Mouse (Mus musculus) stomach, postnatal 0 days (tissue): ENCODE data around the gene Mrs2. TPM values are rescaled to one million over a fixed set of nuclear protein-coding genes. Genes with fewer than 3 reads are reported as not detected.
A peak's percentile ranks its signal among the peaks of the same experiment; 100 is the strongest.

Source experiments
- ATAC-seq: fragments of 200-750 bp; cut with Nextera tagmentation; 2 replicates; pipeline ENCODE4 v1.8.0; 2017; ENCODE audit not compliant: low FRiP score, low TSS enrichment
- DNase-seq: peaks from one replicate; pipeline ENCODE4 v3.0.0-alpha.2; 2016; ENCODE audit warnings: low spot score
- H3K27ac ChIP-seq: fragments of 300-500 bp; sonication (generic); replicated peaks from 2 replicates; pipeline ENCODE4 v1.5.1; 2014; ENCODE audit warnings: mild to moderate bottlenecking, control low read depth
- H3K27me3 ChIP-seq: fragments of 300-500 bp; sonication (generic); 2 replicates; pipeline ENCODE4 v1.6.1; 2014; ENCODE audit warnings: low read length; ENCODE audit not compliant: control insufficient read depth, insufficient read depth
- H3K36me3 ChIP-seq: fragments of 300-500 bp; sonication (generic); 2 replicates; pipeline ENCODE4 v1.6.1; 2014; ENCODE audit warnings: low read length, mixed read lengths; ENCODE audit not compliant: control insufficient read depth, insufficient read depth
- H3K4me1 ChIP-seq: fragments of 300-500 bp; sonication (generic); replicated peaks from 2 replicates; pipeline ENCODE4 v1.6.1; 2014; ENCODE audit warnings: antibody characterized with exemption; ENCODE audit not compliant: control insufficient read depth, insufficient read depth
- H3K4me2 ChIP-seq: fragments of 300-500 bp; sonication (generic); replicated peaks from 2 replicates; pipeline ENCODE4 v1.6.1; 2014; ENCODE audit warnings: low read depth, mild to moderate bottlenecking, control low read depth, moderate library complexity
- H3K4me3 ChIP-seq: fragments of 300-500 bp; sonication (generic); 2 replicates; pipeline ENCODE4 v1.5.1; 2014; ENCODE audit warnings: low read depth, low read length, control low read depth
- H3K9ac ChIP-seq: fragments of 300-500 bp; sonication (generic); 2 replicates; pipeline ENCODE4 v1.6.1; 2014; ENCODE audit warnings: mild to moderate bottlenecking, low read length, control low read depth, mixed read lengths
- H3K9me3 ChIP-seq: fragments of 300-500 bp; sonication (generic); 2 replicates; pipeline ENCODE4 v1.6.1; 2016; ENCODE audit warnings: low read length; ENCODE audit not compliant: control insufficient read depth
- CTCF ChIP-seq: IDR thresholded peaks from 2 replicates; pipeline ENCODE4 v1.5.1; 2016; ENCODE audit warnings: antibody characterized with exemption, low read depth, mild to moderate bottlenecking, moderate library complexity
- EP300 ChIP-seq: optimal IDR thresholded peaks from 2 replicates; pipeline ENCODE3; 2016; ENCODE audit warnings: antibody characterized with exemption
- WGBS: fragments of 180-500 bp; shearing (Covaris S2); extraction: QIAGEN DNeasy Blood & Tissue Kit; methylation state at CpG from one replicate; pipeline ENCODE4 v1.1.7; 2014; 5-methylcytosine and 5-hydroxymethylcytosine counted together
- polyA plus RNA-seq: library from polyadenylated mRNA; unstranded; fragments of >200 nt; fragmentation: Nextera tagmentation; extraction: Ambion mirVana; gene quantifications from 2 replicates; pipeline ENCODE4 v1.2.1, GENCODE M21; 2015

Gene Mrs2
- 13.9 and 16.4 TPM in 2 replicates for polyA plus RNA-seq

- Histone ChIP-seq H3K4me3 (peak within 1 kb of the TSS; percentile 97), H3K36me3 (no peaks in the 10 kb centered on the region), H3K9ac (peak within 1 kb of the TSS; percentile 89), H3K27me3 (no peaks in the 10 kb centered on the region), H3K4me2 (peak within 1 kb of the TSS; percentile 98), H3K27ac (peak within 1 kb of the TSS; percentile 80), H3K9me3 (no peaks in the 10 kb centered on the region), H3K4me1 (0 out of 2 replicates have a peak, but pooled peaks cover 4% of the 10 kb centered on the region)
- TF ChIP-seq EP300 (no peak), CTCF (no peak)
- ATAC-seq (peak; percentile 95), DNase-seq (peak; percentile 90)
- under 1% methylated on average over 73 of the region's 84 CpGs for WGBS
Measured at GRCm38 (mm10) chr13:25019793-25020539, at the start of gene Mrs2. Gene Mrs2, minus strand, starts transcription at chr13:25020379.

DNA sequence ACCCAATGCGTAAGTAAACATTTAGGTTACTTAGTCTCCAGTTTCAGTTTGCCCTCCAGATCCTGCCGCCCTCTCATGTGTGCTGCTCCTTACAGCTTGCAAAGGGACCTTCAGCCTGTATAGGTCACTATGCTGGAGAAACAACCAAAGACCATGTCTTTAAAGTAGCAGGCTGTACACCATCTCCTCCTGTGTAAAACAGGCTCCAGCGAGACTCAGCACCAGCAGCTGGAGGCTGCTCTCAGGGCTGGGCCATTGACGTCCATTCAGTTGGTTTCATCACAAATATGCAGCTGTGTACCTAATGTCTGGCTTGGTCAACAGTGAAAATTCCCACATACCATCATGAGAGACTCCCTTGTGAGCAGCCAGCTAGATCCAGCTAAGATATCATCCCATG lies 49.6 kb upstream of the Mrs2 start:
- no peak overlapping the region for H3K4me2 ChIP-seq
- no peak for ATAC-seq
- no peak overlapping the region for H3K4me3 ChIP-seq
- no peaks in the 10 kb centered on the region for H3K9me3 ChIP-seq
- H3K4me1 ChIP-seq = no peaks in the 10 kb centered on the region
- DNase-seq = no peak
- H3K36me3 ChIP-seq = no peaks in the 10 kb centered on the region
- no peak overlapping the region for H3K9ac ChIP-seq
- H3K27ac ChIP-seq = no peak overlapping the region
- H3K27me3 ChIP-seq = no peaks in the 10 kb centered on the region
- WGBS = 44% methylated on average over 4 of the region's 4 CpGs
- TF ChIP-seq EP300 (no peak), CTCF (no peak)

GRCm38 (mm10) chr13:25067183-25067582 lies 47.0 kb upstream of the Mrs2 start:
- Histone ChIP-seq H3K36me3 (no peaks in the 10 kb centered on the region), H3K27ac (no peak overlapping the region), H3K4me2 (no peak overlapping the region), H3K27me3 (no peaks in the 10 kb centered on the region), H3K9ac (no peak overlapping the region), H3K9me3 (no peaks in the 10 kb centered on the region), H3K4me3 (no peak overlapping the region), H3K4me1 (no peaks in the 10 kb centered on the region)
- ATAC-seq (no peak), DNase-seq (no peak)
- no peak for TF ChIP-seq EP300
- TF ChIP-seq CTCF = no peak
- WGBS = 67% methylated on average over 4 of the region's 4 CpGs

DNA sequence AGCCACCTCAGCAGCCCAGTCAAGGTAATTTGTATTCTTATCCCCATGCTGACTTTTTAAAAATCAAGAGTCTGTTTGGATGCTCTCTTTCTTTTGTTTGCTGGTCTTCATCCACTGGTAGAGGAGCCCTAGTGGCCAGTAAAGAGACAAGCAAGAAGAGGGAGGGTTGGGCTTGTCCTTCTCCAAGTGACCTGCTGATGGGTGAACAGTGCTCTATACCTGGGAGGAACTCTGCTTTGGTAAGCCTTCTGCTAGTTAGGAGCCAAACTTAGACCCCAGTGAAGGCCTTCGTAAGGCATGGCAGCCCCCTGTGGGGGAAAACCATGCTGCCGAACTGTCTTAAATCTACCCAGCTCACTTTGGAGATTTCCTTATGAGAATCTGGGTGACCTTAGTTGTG lies 46.5 kb upstream of the Mrs2 start:
- H3K27me3 ChIP-seq = no peaks in the 10 kb centered on the region
- H3K9ac ChIP-seq = no peak overlapping the region
- no peaks in the 10 kb centered on the region for H3K9me3 ChIP-seq
- no peak for DNase-seq
- H3K4me3 ChIP-seq = no peak overlapping the region
- no peak overlapping the region for H3K27ac ChIP-seq
- ATAC-seq = no peak
- no peaks in the 10 kb centered on the region for H3K4me1 ChIP-seq
- H3K4me2 ChIP-seq = no peak overlapping the region
- H3K36me3 ChIP-seq = no peaks in the 10 kb centered on the region
- no peak for TF ChIP-seq CTCF
- no peak for TF ChIP-seq EP300
- WGBS = 98% methylated on average over 2 of the region's 2 CpGs

DNA sequence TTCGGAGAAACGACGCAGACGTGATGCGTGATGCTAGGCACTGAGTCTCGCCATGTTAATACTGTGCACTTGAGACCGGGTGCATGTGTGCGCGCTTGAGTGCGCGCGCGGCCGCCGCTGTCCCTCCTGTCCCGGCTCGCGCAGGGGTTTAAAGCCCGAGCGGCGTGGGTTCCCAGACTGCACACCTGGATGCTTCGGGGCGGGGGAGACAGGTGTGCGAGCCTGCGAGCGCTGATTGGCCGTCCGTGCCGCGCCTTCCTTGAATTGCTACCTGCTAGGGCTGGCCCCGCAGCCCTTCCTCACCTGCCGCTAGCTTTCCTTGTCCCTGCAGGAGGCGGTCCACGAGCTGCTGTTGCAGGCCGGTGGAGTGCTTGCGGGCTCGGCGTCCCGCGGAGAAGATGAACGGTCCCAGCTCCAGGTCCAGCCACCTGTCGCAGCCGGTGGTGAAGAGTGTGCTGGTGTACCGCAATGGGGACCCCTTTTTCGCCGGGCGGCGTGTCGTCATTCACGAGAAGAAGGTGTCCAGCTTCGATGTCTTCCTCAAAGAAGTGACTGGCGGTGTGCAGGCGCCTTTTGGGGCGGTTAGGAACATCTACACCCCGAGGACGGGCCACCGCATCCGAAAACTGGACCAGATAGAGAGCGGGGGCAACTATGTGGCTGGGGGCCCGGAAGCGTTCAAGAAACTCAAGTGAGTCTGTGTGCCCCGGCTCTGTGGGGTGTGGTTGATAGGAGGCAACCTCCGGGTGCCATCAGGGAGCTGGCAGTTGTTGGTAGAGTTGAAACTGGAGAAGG lies 35.9 kb upstream of the Mrs2 start, which contains the start of gene Dcdc2a:
Gene Dcdc2a, plus strand, starts transcription at position 132 of the 795 bp plus-strand sequence.
- no peaks in the 10 kb centered on the region for H3K9me3 ChIP-seq
- peaks cover 4% of the 10 kb centered on the region; the same call in 1 of the 2 replicates for H3K27me3 ChIP-seq
- H3K4me2 ChIP-seq = peak within 1 kb of the TSS; percentile 77
- peak within 1 kb of the TSS; percentile 38 for H3K9ac ChIP-seq
- peak within 1 kb of the TSS; percentile 45 for H3K4me3 ChIP-seq
- DNase-seq (peak; percentile 60), ATAC-seq (peak; percentile 80)
- no peak for TF ChIP-seq CTCF
- no peak for TF ChIP-seq EP300
- no peaks in the 10 kb centered on the region for H3K36me3 ChIP-seq
- peaks cover 4% of the 10 kb centered on the region for H3K4me1 ChIP-seq
- no peak within 1 kb of the TSS for H3K27ac ChIP-seq
- 3% methylated on average over 55 of the region's 63 CpGs for WGBS
